Mouse (Mus musculus) forebrain, embryonic 16.5 days (tissue): Measurements from ENCODE around the gene Tapbp. TPM values are rescaled to one million over a fixed set of nuclear protein-coding genes. Genes with fewer than 3 reads are reported as not detected.
"Not testable (repeated sequence)": the region's sequence is repeated elsewhere in the genome, so short reads cannot be mapped to it uniquely, and the experiment has no call there.

ENCODE experiments used
- ATAC-seq: fragments of 200-750 bp; cut with Nextera tagmentation; 2 replicates; pipeline ENCODE4 v1.8.0; 2017; ENCODE audit warnings: mild to moderate bottlenecking, moderate library complexity
- H3K27ac ChIP-seq: fragments of 300-500 bp; sonication (generic); 2 replicates; pipeline ENCODE4 v1.5.1; 2014; ENCODE audit warnings: low read length, control low read depth
- H3K27me3 ChIP-seq: fragments of 300-500 bp; sonication (generic); replicated peaks from 2 replicates; pipeline ENCODE4 v1.6.1; 2014; ENCODE audit warnings: low read length; ENCODE audit not compliant: control insufficient read depth, insufficient read depth
- H3K36me3 ChIP-seq: fragments of 300-500 bp; sonication (generic); 2 replicates; pipeline ENCODE4 v1.6.1; 2014; ENCODE audit not compliant: control insufficient read depth, insufficient read depth
- H3K4me1 ChIP-seq: fragments of 300-500 bp; sonication (generic); replicated peaks from 2 replicates; pipeline ENCODE4 v1.6.1; 2014; ENCODE audit warnings: low read length; ENCODE audit not compliant: control insufficient read depth, insufficient read depth
- H3K4me2 ChIP-seq: fragments of 300-500 bp; sonication (generic); 2 replicates; pipeline ENCODE4 v1.6.1; 2014; ENCODE audit warnings: mild to moderate bottlenecking, low read length, control low read depth
- H3K4me3 ChIP-seq: fragments of 300-500 bp; sonication (generic); replicated peaks from 2 replicates; pipeline ENCODE4 v1.5.1; 2014; ENCODE audit warnings: mild to moderate bottlenecking, low read length, control low read depth
- H3K9ac ChIP-seq: fragments of 300-500 bp; sonication (generic); replicated peaks from 2 replicates; pipeline ENCODE4 v1.6.1; 2014; ENCODE audit warnings: low read depth, low read length, control low read depth
- H3K9me3 ChIP-seq: fragments of 300-500 bp; sonication (generic); 2 replicates; pipeline ENCODE4 v1.6.1; 2016; ENCODE audit warnings: low read length; ENCODE audit not compliant: control insufficient read depth
- whole genome bisulfite sequencing: fragments of 180-500 bp; shearing (Covaris S2); extraction: QIAGEN DNeasy Blood & Tissue Kit; methylation state at CpG from one replicate; pipeline ENCODE4 v1.1.7; 2014; 5-methylcytosine and 5-hydroxymethylcytosine counted together
- polyA plus RNA-seq: library from polyadenylated mRNA; unstranded; fragments of >200 nt; fragmentation: Nextera tagmentation; extraction: Ambion mirVana; gene quantifications from 2 replicates; pipeline ENCODE4 v1.2.1, GENCODE M21; 2015

Gene Tapbp
- polyA plus RNA-seq, 1 experiment from 2014 or later = 13.7 TPM

GRCm38 (mm10) chr17:33891357-33891756, 24.3 kb upstream of the Tapbp start:
- Histone ChIP-seq H3K9me3 (no peaks in the 10 kb centered on the region), H3K27me3 (no peaks in the 10 kb centered on the region), H3K27ac (no peak overlapping the region), H3K4me1 (peaks cover 8% of the 10 kb centered on the region), H3K9ac (no peak overlapping the region), H3K36me3 (no peaks in the 10 kb centered on the region), H3K4me3 (no peak overlapping the region), H3K4me2 (no peak overlapping the region)
- 67% methylated on average over 2 of the region's 2 CpGs for WGBS
- ATAC-seq = no peak

DNA sequence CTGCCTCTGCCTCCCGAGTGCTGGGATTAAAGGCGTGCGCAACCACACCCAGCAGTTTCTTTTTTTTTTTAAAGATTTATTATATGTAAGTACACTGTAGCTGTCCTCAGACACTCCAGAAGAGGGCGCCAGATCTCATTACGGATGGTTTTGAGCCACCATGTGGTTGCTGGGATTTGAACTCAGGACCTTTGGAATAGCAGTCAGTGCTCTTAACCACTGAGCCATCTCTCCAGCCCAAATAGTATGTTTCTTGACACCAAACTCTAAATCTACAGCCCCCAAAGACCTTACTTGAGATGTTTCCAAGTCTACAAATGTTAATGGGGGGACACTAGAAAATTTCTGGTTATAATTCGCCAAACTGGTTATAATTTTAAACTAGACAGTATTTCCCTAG, 23.8 kb upstream of the Tapbp start:
- H3K4me3 ChIP-seq = not testable (repeated sequence)

GRCm38 (mm10) chr17:33892429-33892828, 23.3 kb upstream of the Tapbp start:
- Histone ChIP-seq H3K4me2 (no peak overlapping the region), H3K4me3 (no peak overlapping the region)
- WGBS = 31% methylated on average over 7 of the region's 7 CpGs

More for the DNA sequence above, 23.8 kb upstream of the Tapbp start:
- not testable (repeated sequence) for H3K4me2 ChIP-seq, ATAC-seq, H3K36me3 ChIP-seq, H3K9ac ChIP-seq, H3K27ac ChIP-seq, H3K9me3 ChIP-seq, H3K27me3 ChIP-seq, H3K4me1 ChIP-seq
- 65% methylated on average over 6 of the region's 6 CpGs for WGBS

GRCm38 (mm10) chr17:33893011-33893410, 22.7 kb upstream of the Tapbp start:
- WGBS = 88% methylated on average over 4 of the region's 4 CpGs
- H3K9me3 ChIP-seq, H3K4me3 ChIP-seq, H3K9ac ChIP-seq, H3K4me1 ChIP-seq, H3K36me3 ChIP-seq, H3K27ac ChIP-seq, ATAC-seq, H3K4me2 ChIP-seq, H3K27me3 ChIP-seq: not testable (repeated sequence)

More at GRCm38 (mm10) chr17:33892429-33892828, 23.3 kb upstream of the Tapbp start:
- no peak overlapping the region for H3K27ac ChIP-seq
- peaks cover 8% of the 10 kb centered on the region for H3K4me1 ChIP-seq
- no peaks in the 10 kb centered on the region for H3K9me3 ChIP-seq
- no peaks in the 10 kb centered on the region for H3K36me3 ChIP-seq
- no peak overlapping the region for H3K9ac ChIP-seq
- ATAC-seq = no peak
- no peaks in the 10 kb centered on the region for H3K27me3 ChIP-seq

- Histone ChIP-seq H3K9me3 (no peaks in the 10 kb centered on the region), H3K4me3 (no peak overlapping the region), H3K27ac (no peak overlapping the region), H3K36me3 (no peaks in the 10 kb centered on the region), H3K27me3 (no peaks in the 10 kb centered on the region), H3K4me1 (no peaks in the 10 kb centered on the region), H3K9ac (no peak overlapping the region), H3K4me2 (no peak overlapping the region)
- 43% methylated on average over 6 of the region's 6 CpGs for WGBS
- no peak for ATAC-seq
Measured at GRCm38 (mm10) chr17:33897114-33897794, 18.4 kb upstream of the Tapbp start.

- 87% methylated on average over 4 of the region's 4 CpGs for WGBS
- H3K4me3 ChIP-seq, H3K4me1 ChIP-seq, H3K27me3 ChIP-seq, H3K9ac ChIP-seq, ATAC-seq, H3K4me2 ChIP-seq, H3K36me3 ChIP-seq, H3K9me3 ChIP-seq, H3K27ac ChIP-seq: not testable (repeated sequence)
Measured at GRCm38 (mm10) chr17:33898193-33898592, 17.5 kb upstream of the Tapbp start.

- Histone ChIP-seq H3K27ac (no peak overlapping the region), H3K4me2 (no peak overlapping the region), H3K27me3 (no peaks in the 10 kb centered on the region), H3K4me3 (no peak overlapping the region), H3K4me1 (no peaks in the 10 kb centered on the region), H3K9ac (no peak overlapping the region), H3K9me3 (no peaks in the 10 kb centered on the region), H3K36me3 (no peaks in the 10 kb centered on the region)
- WGBS = 77% methylated on average over 4 of the region's 4 CpGs
- no peak for ATAC-seq
Measured at GRCm38 (mm10) chr17:33899642-33900041, 16.1 kb upstream of the Tapbp start.

GRCm38 (mm10) chr17:33900281-33900988, 15.3 kb upstream of the Tapbp start:
- Histone ChIP-seq H3K27me3 (no peaks in the 10 kb centered on the region), H3K4me1 (no peaks in the 10 kb centered on the region), H3K27ac (no peak overlapping the region), H3K36me3 (no peaks in the 10 kb centered on the region), H3K9me3 (no peaks in the 10 kb centered on the region), H3K4me3 (no peak overlapping the region), H3K9ac (no peak overlapping the region), H3K4me2 (no peak overlapping the region)
- ATAC-seq = no peak
- 68% methylated on average over 7 of the region's 7 CpGs for WGBS

- no peak for ATAC-seq
- no peaks in the 10 kb centered on the region for H3K4me1 ChIP-seq
- H3K27ac ChIP-seq = no peak overlapping the region
- H3K9ac ChIP-seq = no peak overlapping the region
- H3K4me2 ChIP-seq = no peak overlapping the region
- no peaks in the 10 kb centered on the region for H3K27me3 ChIP-seq
- WGBS = 85% methylated on average over 4 of the region's 4 CpGs
- H3K4me3 ChIP-seq = no peak overlapping the region
- H3K9me3 ChIP-seq = no peaks in the 10 kb centered on the region
- no peaks in the 10 kb centered on the region for H3K36me3 ChIP-seq
Measured at GRCm38 (mm10) chr17:33900989-33901314, 14.7 kb upstream of the Tapbp start.
